Mouse (Mus musculus) embryo, embryonic 11 days (tissue): Measurements from ENCODE around the gene Epn2.
"Not testable (repeated sequence)": the region's sequence is repeated elsewhere in the genome, so short reads cannot be mapped to it uniquely, and the experiment has no call there.

Experiments used
- DNase-seq: peaks from one replicate; pipeline ENCODE4 v3.0.0-alpha.2; 2015

The Epn2 gene

GRCm38 (mm10) chr11:61590516-61591213, 11.2 kb upstream of the Epn2 start:
- DNase-seq = no peak

GRCm38 (mm10) chr11:61585421-61585820, 5.9 kb upstream of the Epn2 start:
- no peak for DNase-seq

- no peak for DNase-seq
Observed at GRCm38 (mm10) chr11:61584830-61585229, 5.3 kb upstream of the Epn2 start.

- no peak for DNase-seq
Observed at GRCm38 (mm10) chr11:61584096-61584495, 4.6 kb upstream of the Epn2 start.

GRCm38 (mm10) chr11:61582808-61583207, 3.3 kb upstream of the Epn2 start:
- not testable (repeated sequence) for DNase-seq

- DNase-seq = no peak
Observed at GRCm38 (mm10) chr11:61579878-61580381, 443 bp upstream of the Epn2 start.

- DNase-seq = peak; percentile 56
Observed at GRCm38 (mm10) chr11:61578541-61578982, 925 bp downstream of the Epn2 start.

GRCm38 (mm10) chr11:61577991-61578390, 1.5 kb downstream of the Epn2 start:
- no peak for DNase-seq

- DNase-seq = no peak
Observed at GRCm38 (mm10) chr11:61577349-61577748, 2.1 kb downstream of the Epn2 start.

- DNase-seq = no peak
Observed at GRCm38 (mm10) chr11:61573266-61573665, 6.2 kb downstream of the Epn2 start.

GRCm38 (mm10) chr11:61571225-61571624, 8.3 kb downstream of the Epn2 start:
- no peak for DNase-seq

GRCm38 (mm10) chr11:61569671-61570070, 9.8 kb downstream of the Epn2 start:
- DNase-seq = no peak

- DNase-seq = no peak
Observed at GRCm38 (mm10) chr11:61564566-61564965, 14.9 kb downstream of the Epn2 start.

GRCm38 (mm10) chr11:61563939-61564338, 15.5 kb downstream of the Epn2 start:
- no peak for DNase-seq

- DNase-seq = no peak
Observed at GRCm38 (mm10) chr11:61562421-61562820, 17.1 kb downstream of the Epn2 start.

- DNase-seq = no peak
Observed at GRCm38 (mm10) chr11:61559572-61559971, 19.9 kb downstream of the Epn2 start.

GRCm38 (mm10) chr11:61553015-61553754, 26.3 kb downstream of the Epn2 start:
- no peak for DNase-seq

- DNase-seq = no peak
Observed at GRCm38 (mm10) chr11:61550631-61551030, 28.9 kb downstream of the Epn2 start.

GRCm38 (mm10) chr11:61547710-61548109, 31.8 kb downstream of the Epn2 start:
- no peak for DNase-seq

GRCm38 (mm10) chr11:61546452-61546851, 33.0 kb downstream of the Epn2 start:
- no peak for DNase-seq

GRCm38 (mm10) chr11:61545586-61545985, 33.9 kb downstream of the Epn2 start:
- no peak for DNase-seq

- no peak for DNase-seq
Observed at GRCm38 (mm10) chr11:61541106-61541505, 38.4 kb downstream of the Epn2 start.

- no peak for DNase-seq
Observed at GRCm38 (mm10) chr11:61540642-61541041, 38.8 kb downstream of the Epn2 start.

GRCm38 (mm10) chr11:61537362-61537761, 42.1 kb downstream of the Epn2 start:
- no peak for DNase-seq
